Mouse (Mus musculus) kidney, adult 2 months (tissue): ENCODE measurements around the gene Rest. TPM values are rescaled to one million over a fixed set of nuclear protein-coding genes. Genes with fewer than 3 reads are reported as not detected.
"Not testable (repeated sequence)": the region's sequence is repeated elsewhere in the genome, so short reads cannot be mapped to it uniquely, and the experiment has no call there.

Experiments
- DNase-seq: peaks from one replicate; pipeline ENCODE4 v3.0.0; 2021
- H3K27ac ChIP-seq: fragments of 200-500 bp; 2 replicates; pipeline ENCODE4 v1.5.1; 2012; ENCODE audit warnings: low read depth, low read length, control low read depth, inconsistent platforms; ENCODE audit not compliant: insufficient read depth
- H3K27me3 ChIP-seq: fragments of 200-500 bp; replicated peaks from 2 replicates; pipeline ENCODE4 v1.6.1; 2012; ENCODE audit warnings: mild to moderate bottlenecking, moderate library complexity, low read length, inconsistent platforms; ENCODE audit not compliant: control insufficient read depth, insufficient read depth
- H3K36me3 ChIP-seq: fragments of 200-500 bp; 2 replicates; pipeline ENCODE4 v1.6.1; 2012; ENCODE audit warnings: mild to moderate bottlenecking, moderate library complexity, low read length, inconsistent platforms; ENCODE audit not compliant: control insufficient read depth, insufficient read depth
- H3K4me1 ChIP-seq: fragments of 200-500 bp; 2 replicates; pipeline ENCODE4 v1.6.1; 2011; ENCODE audit warnings: low read length; ENCODE audit not compliant: control insufficient read depth, insufficient read depth
- H3K4me3 ChIP-seq: fragments of 200-500 bp; 2 replicates; pipeline ENCODE4 v1.5.1; 2011; ENCODE audit warnings: mild to moderate bottlenecking, low read depth, low read length, control low read depth; ENCODE audit not compliant: insufficient read depth
- CTCF ChIP-seq: fragments of 200-500 bp; conservative IDR thresholded peaks from 2 replicates; pipeline ENCODE4 v1.5.1; 2011; ENCODE audit warnings: low read depth, mild to moderate bottlenecking, control low read depth, low read length, moderate library complexity, mixed read lengths; ENCODE audit not compliant: insufficient read depth, insufficient read length
- POLR2A ChIP-seq: fragments of 200-500 bp; IDR thresholded peaks from one replicate; pipeline ENCODE4 v1.6.1; 2011; ENCODE audit warnings: low read depth, low read length, control low read depth
- WGBS: fragments of 180-500 bp; shearing (Covaris S2); methylation state at CpG from one replicate; pipeline ENCODE4 v1.1.7; 2018; 5-methylcytosine and 5-hydroxymethylcytosine counted together
- polyA plus RNA-seq: library from polyadenylated mRNA; depleted of rRNA; stranded (reverse); fragments of >200 nt; gene quantifications from 2 replicates; pipeline ENCODE4 v1.2.3, GENCODE M21; 2012; rRNA removed

The Rest gene
- polyA plus RNA-seq = 7.3 and 8.3 TPM in 2 replicates

GRCm38 (mm10) chr5:77265081-77265670 lies at the start of gene Rest:
Gene Rest (plus strand): TSS chr5:77265491.
- peaks cover 6% of the 10 kb centered on the region for H3K4me1 ChIP-seq
- H3K4me3 ChIP-seq = peak within 1 kb of the TSS; percentile 70
- no peak for TF ChIP-seq CTCF
- peak; percentile 34 for TF ChIP-seq POLR2A
- WGBS = 3% methylated on average over 77 of the region's 78 CpGs
- no peaks in the 10 kb centered on the region for H3K27me3 ChIP-seq
- peak; percentile 87 for DNase-seq
- peak within 1 kb of the TSS; percentile 77 for H3K27ac ChIP-seq
- H3K36me3 ChIP-seq = peaks cover 2% of the 10 kb centered on the region; the same call in 1 of the 2 replicates

GRCm38 (mm10) chr5:77217211-77217610 lies 48.1 kb upstream of the Rest start:
- H3K36me3 ChIP-seq = no peaks in the 10 kb centered on the region
- TF ChIP-seq POLR2A (no peak), CTCF (peak; percentile 42)
- 5% methylated on average over 9 of the region's 9 CpGs for WGBS
- no peaks in the 10 kb centered on the region for H3K27me3 ChIP-seq
- peak overlapping the region; percentile 31; the same call in 1 of the 2 replicates for H3K4me3 ChIP-seq
- DNase-seq = peak; percentile 78
- H3K27ac ChIP-seq = no peak overlapping the region
- H3K4me1 ChIP-seq = no peaks in the 10 kb centered on the region

GRCm38 (mm10) chr5:77217724-77218123 lies 47.6 kb upstream of the Rest start:
- no peaks in the 10 kb centered on the region for H3K36me3 ChIP-seq
- TF ChIP-seq POLR2A (no peak), CTCF (no peak)
- 4% methylated on average over 2 of the region's 2 CpGs for WGBS
- no peak overlapping the region for H3K27ac ChIP-seq
- no peaks in the 10 kb centered on the region for H3K27me3 ChIP-seq
- H3K4me3 ChIP-seq = no peak overlapping the region
- no peaks in the 10 kb centered on the region for H3K4me1 ChIP-seq
- no peak for DNase-seq

DNA sequence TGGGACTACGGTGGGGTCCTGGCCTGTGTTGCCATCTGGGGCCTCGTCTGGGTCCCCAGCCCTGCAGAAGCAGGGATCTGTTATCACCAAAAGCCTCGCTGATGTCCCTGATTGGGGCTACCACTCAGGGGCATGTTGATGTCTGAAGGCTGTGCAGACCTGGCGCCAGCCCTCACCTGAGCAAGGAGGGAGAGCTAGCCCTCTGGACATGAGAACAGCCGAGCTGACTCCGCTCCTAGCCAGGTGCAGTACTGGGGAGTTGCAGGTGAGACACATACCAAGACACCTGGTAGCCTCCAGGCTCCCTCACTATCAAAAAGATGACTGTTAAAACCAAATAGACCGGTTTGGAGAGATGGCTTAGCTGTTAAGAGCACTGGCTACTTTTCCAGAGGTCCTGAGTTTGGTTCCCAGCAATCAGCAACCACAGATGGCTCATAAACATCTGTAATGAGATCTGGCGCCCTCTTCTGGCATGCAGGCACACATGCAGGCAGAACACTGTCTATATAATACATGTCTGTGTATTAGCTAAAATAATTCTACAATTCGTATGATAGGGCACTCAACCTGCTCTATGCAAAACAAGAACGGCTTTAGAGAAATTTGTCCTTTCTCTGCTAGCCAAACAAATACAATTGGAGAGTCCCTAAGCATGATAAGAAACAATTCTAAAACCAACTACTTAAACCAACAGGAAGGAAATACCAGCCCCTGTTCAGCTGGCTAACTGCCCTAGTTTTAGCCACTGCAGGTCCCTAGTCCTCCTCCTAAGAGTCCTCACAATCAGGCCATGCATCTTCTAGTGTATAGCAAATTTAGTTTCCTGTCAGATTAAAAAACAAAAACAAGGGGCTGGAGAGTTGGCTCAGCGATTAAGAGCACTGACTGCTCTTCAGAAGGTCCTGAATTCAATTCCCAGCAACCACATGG lies 42.0 kb upstream of the Rest start:
- Histone ChIP-seq H3K4me1 (no peaks in the 10 kb centered on the region), H3K27me3 (no peaks in the 10 kb centered on the region), H3K36me3 (no peaks in the 10 kb centered on the region), H3K27ac (no peak overlapping the region), H3K4me3 (no peak overlapping the region)
- 75% methylated on average over 11 of the region's 11 CpGs for WGBS
- TF ChIP-seq CTCF (peak; percentile 65), POLR2A (no peak)
- no peak for DNase-seq

DNA sequence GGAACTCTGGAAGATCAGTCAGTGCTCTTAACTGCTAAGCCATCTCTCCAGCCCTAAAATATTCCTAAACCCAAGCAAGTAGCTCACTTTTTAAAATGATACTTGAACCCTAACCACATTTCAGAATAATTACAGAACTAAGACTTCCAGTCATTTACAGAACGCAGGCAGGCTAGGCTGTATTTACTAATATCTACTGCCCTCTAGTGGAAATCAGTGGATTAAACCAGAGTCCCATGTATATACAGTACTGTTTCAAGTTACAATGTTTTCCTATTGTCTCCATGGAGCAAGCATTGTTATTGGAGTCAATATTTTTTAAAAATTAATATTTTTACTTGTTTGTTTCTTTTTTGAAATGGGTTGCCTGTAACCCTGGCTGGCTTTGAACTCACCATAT lies 36.3 kb upstream of the Rest start:
- Histone ChIP-seq H3K27me3 (no peaks in the 10 kb centered on the region), H3K36me3 (no peaks in the 10 kb centered on the region), H3K27ac (no peak overlapping the region), H3K4me1 (no peaks in the 10 kb centered on the region), H3K4me3 (no peak overlapping the region)
- no peak for TF ChIP-seq POLR2A
- no peak for TF ChIP-seq CTCF
- peak; percentile 50 for DNase-seq
- 8% methylated on average over 1 of the region's 1 CpGs for WGBS

- WGBS = 96% methylated on average over 4 of the region's 4 CpGs
- H3K4me1 ChIP-seq, H3K36me3 ChIP-seq, H3K4me3 ChIP-seq, DNase-seq, H3K27ac ChIP-seq, H3K27me3 ChIP-seq: not testable (repeated sequence)
These were observed 33.4 kb upstream of the Rest start for GRCm38 (mm10) chr5:77231863-77232262.

DNA sequence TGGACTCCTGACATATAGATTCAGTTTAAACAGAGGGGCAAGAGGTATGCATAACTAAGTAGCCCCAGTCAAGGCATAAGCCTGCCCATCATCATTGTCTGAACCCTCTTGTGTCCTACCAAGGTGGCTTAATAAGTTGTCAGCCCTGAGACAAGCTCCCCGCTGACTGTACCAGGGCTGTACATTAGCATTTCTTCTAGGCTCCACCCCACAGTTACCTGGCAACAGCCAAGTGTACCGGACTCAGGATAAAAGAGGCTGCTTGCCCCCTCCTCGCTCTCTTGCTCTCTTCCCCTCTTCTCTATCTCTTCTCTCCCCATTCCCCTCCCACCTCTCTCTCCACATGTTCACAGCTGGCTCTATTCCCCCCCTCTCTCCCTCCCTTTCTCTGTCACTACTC lies 30.4 kb upstream of the Rest start:
- TF ChIP-seq CTCF = no peak
- no peak for TF ChIP-seq POLR2A
- no peak for DNase-seq
- WGBS = 29% methylated on average over 3 of the region's 3 CpGs
- Histone ChIP-seq H3K4me3 (no peak overlapping the region), H3K27ac (no peak overlapping the region), H3K27me3 (no peaks in the 10 kb centered on the region), H3K36me3 (no peaks in the 10 kb centered on the region), H3K4me1 (no peaks in the 10 kb centered on the region)
